Mouse (Mus musculus): Measurements from ENCODE around the gene Nsf.
"Not testable (repeated sequence)": the region's sequence is repeated elsewhere in the genome, so short reads cannot be mapped to it uniquely, and the experiment has no call there.

Nsf gene

DNA sequence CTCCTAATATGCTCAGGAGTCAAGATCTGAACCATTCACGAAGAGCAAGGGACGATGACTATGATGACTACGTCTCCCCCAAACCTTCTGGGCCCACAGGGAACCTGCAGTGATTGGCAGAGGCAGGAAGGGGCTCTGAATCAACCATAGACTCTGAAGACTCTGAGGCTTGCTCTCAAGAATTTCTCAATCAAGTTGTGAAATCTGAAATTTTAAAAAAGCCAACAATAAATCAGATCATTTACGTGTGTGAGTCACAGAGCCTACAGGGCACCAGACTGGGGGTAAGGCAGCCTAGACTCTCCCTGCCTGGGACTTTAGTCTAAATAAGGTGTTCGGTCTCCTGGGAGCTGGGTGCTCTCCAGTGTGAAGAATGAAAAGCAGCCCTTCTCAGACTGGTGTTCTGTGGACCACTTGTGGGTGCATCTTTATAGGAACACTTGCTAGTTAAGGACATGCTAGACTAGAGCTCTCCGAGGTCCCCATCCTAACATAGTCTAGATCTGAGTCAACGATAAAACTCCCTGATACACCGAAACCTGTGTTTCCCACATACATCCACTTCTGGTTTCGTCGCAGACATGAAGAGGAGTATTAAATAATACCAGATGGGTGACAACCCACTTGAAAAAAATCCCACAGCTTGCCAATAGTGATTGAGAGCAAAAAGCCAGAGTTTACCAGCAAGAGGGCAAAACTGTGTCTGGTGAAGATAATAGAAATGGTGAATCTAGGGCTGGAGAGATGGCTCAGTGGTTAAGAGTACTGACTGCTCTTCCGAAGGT, 56.7 kb downstream of the Nsf start:
- no peak for TF ChIP-seq POU5F1 (IDR thresholded peaks at IDR 0.05; ENCODE audit: borderline replicate concordance, low read length)
- TF ChIP-seq NANOG (IDR thresholded peaks at IDR 0.05; ENCODE audit: borderline replicate concordance, low read length), result no peak
- no peak for TF ChIP-seq CTCF (conservative IDR thresholded peaks at IDR 0.05; ENCODE audit: low read length)
- Histone ChIP-seq H3K4me3 (replicated peaks; ENCODE audit: low read length) (no peak overlapping the region), H3K4me1 (replicated peaks; ENCODE audit: low read depth, low read length) (peaks cover 26% of the 10 kb centered on the region), H3K36me3 (ENCODE audit: insufficient read depth, low read length) (peaks cover 34% of the 10 kb centered on the region), H3K27me3 (ENCODE audit: insufficient read depth, low read length) (no peaks in the 10 kb centered on the region), H3K9me3 (ENCODE audit: low read length) (no peaks in the 10 kb centered on the region)

DNA sequence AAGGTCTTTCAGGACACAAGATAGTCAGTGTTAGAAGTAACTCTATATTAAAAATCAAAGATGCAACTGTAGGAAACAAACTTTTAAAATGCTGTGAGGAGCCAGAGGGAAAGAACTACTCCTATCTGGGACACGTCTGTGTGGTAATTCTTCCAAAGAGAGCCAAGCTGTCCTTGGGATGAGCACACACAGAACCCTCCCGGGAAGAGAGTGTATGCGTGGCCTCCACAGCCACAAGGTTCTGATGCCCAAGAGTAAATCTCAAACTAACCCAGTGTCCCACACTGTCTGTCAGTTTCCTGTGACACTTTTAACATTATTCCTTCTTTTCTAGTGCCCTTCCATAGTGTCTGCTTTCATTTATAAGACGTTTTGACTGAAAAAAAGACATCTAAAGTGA, 57.8 kb downstream of the Nsf start:
- peaks cover 24% of the 10 kb centered on the region for H3K4me1 ChIP-seq (replicated peaks; ENCODE audit: low read depth, low read length)
- no peaks in the 10 kb centered on the region for H3K9me3 ChIP-seq (ENCODE audit: low read length)
- H3K27me3 ChIP-seq (ENCODE audit: insufficient read depth, low read length), result no peaks in the 10 kb centered on the region
- peaks cover 31% of the 10 kb centered on the region; the same call in 1 of the 2 replicates for H3K36me3 ChIP-seq (ENCODE audit: insufficient read depth, low read length)
- H3K4me3 ChIP-seq (replicated peaks; ENCODE audit: low read length), result no peak overlapping the region
- TF ChIP-seq POU5F1 (IDR thresholded peaks at IDR 0.05; ENCODE audit: borderline replicate concordance, low read length) (no peak), CTCF (conservative IDR thresholded peaks at IDR 0.05; ENCODE audit: low read length) (no peak), NANOG (IDR thresholded peaks at IDR 0.05; ENCODE audit: borderline replicate concordance, low read length) (no peak)

DNA sequence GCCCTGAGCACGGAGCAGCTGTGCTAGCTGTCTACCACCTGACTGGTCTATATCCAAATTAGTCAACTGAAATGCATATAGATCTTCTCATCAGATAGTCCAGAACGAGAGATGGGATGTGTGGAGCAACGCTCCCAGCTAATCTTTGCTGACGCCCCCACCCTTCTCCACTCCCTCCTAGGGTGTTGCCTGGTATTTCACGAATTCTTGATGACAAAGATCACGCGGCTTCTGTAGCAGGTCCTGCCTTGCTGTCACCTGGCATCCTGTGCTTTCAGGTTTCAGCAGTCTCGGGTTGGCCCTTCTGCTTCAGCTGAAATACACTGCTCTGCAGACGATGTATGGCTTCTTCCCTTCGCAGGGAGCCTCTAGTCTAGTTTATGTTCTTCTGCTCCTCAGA, 61.0 kb downstream of the Nsf start:
- Histone ChIP-seq H3K27me3 (ENCODE audit: insufficient read depth, low read length) (no peaks in the 10 kb centered on the region), H3K36me3 (ENCODE audit: insufficient read depth, low read length) (peaks cover 34% of the 10 kb centered on the region), H3K4me3 (replicated peaks; ENCODE audit: low read length) (no peak overlapping the region), H3K9me3 (ENCODE audit: low read length) (no peaks in the 10 kb centered on the region), H3K4me1 (replicated peaks; ENCODE audit: low read depth, low read length) (peaks cover 23% of the 10 kb centered on the region)
- TF ChIP-seq NANOG (IDR thresholded peaks at IDR 0.05; ENCODE audit: borderline replicate concordance, low read length), result no peak
- no peak for TF ChIP-seq CTCF (conservative IDR thresholded peaks at IDR 0.05; ENCODE audit: low read length)
- TF ChIP-seq POU5F1 (IDR thresholded peaks at IDR 0.05; ENCODE audit: borderline replicate concordance, low read length), result no peak

- no peak overlapping the region for H3K4me3 ChIP-seq (replicated peaks; ENCODE audit: low read length)
- TF ChIP-seq NANOG (IDR thresholded peaks at IDR 0.05; ENCODE audit: borderline replicate concordance, low read length) (no peak), CTCF (conservative IDR thresholded peaks at IDR 0.05; ENCODE audit: low read length) (no peak), POU5F1 (IDR thresholded peaks at IDR 0.05; ENCODE audit: borderline replicate concordance, low read length) (no peak)
- peaks cover 29% of the 10 kb centered on the region for H3K36me3 ChIP-seq (ENCODE audit: insufficient read depth, low read length)
- H3K9me3 ChIP-seq (ENCODE audit: low read length), result no peaks in the 10 kb centered on the region
- peaks cover 29% of the 10 kb centered on the region for H3K4me1 ChIP-seq (replicated peaks; ENCODE audit: low read depth, low read length)
- no peaks in the 10 kb centered on the region for H3K27me3 ChIP-seq (ENCODE audit: insufficient read depth, low read length)
These were observed 62.1 kb downstream of the Nsf start for GRCm38 (mm10) chr11:103891781-103892180.

DNA sequence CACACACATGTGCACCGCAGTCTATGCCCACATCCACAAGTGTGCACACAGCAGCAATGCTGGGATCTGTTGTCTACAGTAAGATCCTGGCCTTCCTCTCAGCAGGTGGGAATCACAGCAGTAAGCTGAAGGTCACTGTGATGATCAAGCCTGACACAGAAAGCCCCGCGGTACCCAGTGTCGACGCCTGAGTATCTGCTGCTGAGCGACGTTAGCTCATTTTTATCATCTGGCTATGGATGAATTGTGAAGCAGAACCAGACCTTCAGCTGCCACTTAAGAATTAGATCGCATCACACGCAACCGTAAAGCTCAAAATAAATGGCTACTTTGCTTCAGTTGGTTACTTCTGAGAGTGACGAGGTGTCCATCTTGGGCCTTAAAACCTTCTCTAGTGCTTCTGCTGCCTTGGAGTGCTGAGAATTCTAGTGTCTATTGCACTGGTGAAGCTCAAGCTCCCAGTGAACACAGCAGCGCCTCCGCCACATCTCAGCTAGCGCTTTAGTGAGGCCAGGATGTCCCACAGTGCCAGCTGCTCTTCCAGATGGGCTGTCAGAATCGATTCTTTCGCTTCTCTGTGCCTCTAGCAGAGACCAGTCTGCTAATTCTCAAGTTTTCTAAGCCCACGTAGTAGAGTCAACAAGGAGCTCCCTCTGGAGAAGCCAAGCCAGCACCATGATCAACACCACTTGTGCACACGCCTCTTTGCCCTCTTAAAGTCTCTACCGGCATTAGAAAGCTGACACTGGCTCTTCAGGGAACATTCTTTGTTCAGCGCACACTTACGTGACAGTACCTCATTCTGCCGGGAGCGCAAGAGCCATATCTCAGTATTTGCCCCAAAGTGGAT, 63.3 kb downstream of the Nsf start:
- Histone ChIP-seq H3K4me3 (replicated peaks; ENCODE audit: low read length) (no peak overlapping the region), H3K36me3 (ENCODE audit: insufficient read depth, low read length) (peaks cover 25% of the 10 kb centered on the region), H3K27me3 (ENCODE audit: insufficient read depth, low read length) (no peaks in the 10 kb centered on the region), H3K9me3 (ENCODE audit: low read length) (no peaks in the 10 kb centered on the region), H3K4me1 (replicated peaks; ENCODE audit: low read depth, low read length) (peaks cover 41% of the 10 kb centered on the region)
- no peak for TF ChIP-seq POU5F1 (IDR thresholded peaks at IDR 0.05; ENCODE audit: borderline replicate concordance, low read length)

GRCm38 (mm10) chr11:103887724-103888410, 66.0 kb downstream of the Nsf start:
- Histone ChIP-seq H3K27me3 (ENCODE audit: insufficient read depth, low read length) (no peaks in the 10 kb centered on the region), H3K4me3 (replicated peaks; ENCODE audit: low read length) (no peak overlapping the region), H3K36me3 (ENCODE audit: insufficient read depth, low read length) (peaks cover 41% of the 10 kb centered on the region), H3K9me3 (ENCODE audit: low read length) (no peaks in the 10 kb centered on the region), H3K4me1 (replicated peaks; ENCODE audit: low read depth, low read length) (peaks cover 46% of the 10 kb centered on the region)
- no peak for TF ChIP-seq NANOG (IDR thresholded peaks at IDR 0.05; ENCODE audit: borderline replicate concordance, low read length)
- TF ChIP-seq CTCF (conservative IDR thresholded peaks at IDR 0.05; ENCODE audit: low read length), result no peak
- no peak for TF ChIP-seq POU5F1 (IDR thresholded peaks at IDR 0.05; ENCODE audit: borderline replicate concordance, low read length)

DNA sequence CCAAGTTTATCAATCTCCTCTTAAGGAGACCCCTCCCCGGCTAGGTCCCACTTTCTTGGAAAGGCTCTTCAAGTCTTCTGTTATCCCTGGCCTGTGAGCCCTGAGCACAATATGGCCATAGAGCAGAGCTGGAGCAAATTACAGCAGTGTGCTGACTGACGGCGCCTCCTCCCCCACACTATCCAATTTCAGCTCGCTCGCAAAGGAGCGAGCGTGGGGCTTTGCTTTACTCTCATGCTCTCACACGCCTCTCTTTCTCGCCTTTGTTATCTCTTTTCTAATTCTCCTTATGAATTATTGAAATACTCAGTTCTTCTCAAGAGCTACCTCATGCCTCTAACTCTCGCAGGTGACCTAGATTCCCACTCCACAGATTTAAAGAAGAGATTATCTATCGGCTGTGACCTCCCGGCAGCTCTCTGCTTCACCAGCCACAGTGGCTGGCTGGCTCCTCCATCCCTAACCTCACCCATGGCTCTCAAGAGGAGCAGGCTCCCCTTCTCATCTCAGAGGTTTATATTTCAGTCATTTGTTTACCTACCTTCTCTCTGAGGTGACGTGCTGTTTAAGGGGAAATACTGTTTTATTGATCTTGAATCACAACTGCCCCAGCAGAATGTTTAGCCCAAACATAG, 69.0 kb downstream of the Nsf start:
- H3K36me3 ChIP-seq (ENCODE audit: insufficient read depth, low read length), result peaks cover 50% of the 10 kb centered on the region
- H3K4me3 ChIP-seq (replicated peaks; ENCODE audit: low read length), result no peak overlapping the region
- peaks cover 42% of the 10 kb centered on the region for H3K4me1 ChIP-seq (replicated peaks; ENCODE audit: low read depth, low read length)
- H3K27me3 ChIP-seq (ENCODE audit: insufficient read depth, low read length), result no peaks in the 10 kb centered on the region
- H3K9me3 ChIP-seq (ENCODE audit: low read length), result no peaks in the 10 kb centered on the region
- no peak for TF ChIP-seq POU5F1 (IDR thresholded peaks at IDR 0.05; ENCODE audit: borderline replicate concordance, low read length)
- TF ChIP-seq NANOG (IDR thresholded peaks at IDR 0.05; ENCODE audit: borderline replicate concordance, low read length), result no peak
- no peak for TF ChIP-seq CTCF (conservative IDR thresholded peaks at IDR 0.05; ENCODE audit: low read length)

DNA sequence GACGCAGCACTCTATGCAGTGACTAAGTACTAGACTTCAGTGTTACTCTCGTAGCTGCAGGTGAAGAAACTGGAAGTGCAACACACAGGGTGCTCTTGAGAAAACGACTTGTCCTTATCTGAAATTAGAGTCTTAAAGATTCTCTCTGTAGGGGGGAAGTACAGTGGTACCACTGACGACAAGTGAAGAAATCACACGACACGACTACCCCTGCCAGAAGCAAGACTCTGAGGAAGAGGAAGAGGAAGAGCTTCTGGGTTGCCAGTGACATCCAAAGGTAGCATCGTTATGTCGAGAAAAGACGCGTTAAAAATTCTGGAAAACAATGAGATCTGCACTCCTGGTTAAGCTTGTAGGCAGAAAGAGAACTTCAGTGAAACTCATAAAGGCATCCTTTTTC, 70.1 kb downstream of the Nsf start:
- H3K9me3 ChIP-seq (ENCODE audit: low read length), result no peaks in the 10 kb centered on the region
- peaks cover 47% of the 10 kb centered on the region for H3K4me1 ChIP-seq (replicated peaks; ENCODE audit: low read depth, low read length)
- TF ChIP-seq POU5F1 (IDR thresholded peaks at IDR 0.05; ENCODE audit: borderline replicate concordance, low read length), result no peak
- TF ChIP-seq NANOG (IDR thresholded peaks at IDR 0.05; ENCODE audit: borderline replicate concordance, low read length), result no peak
- no peak for TF ChIP-seq CTCF (conservative IDR thresholded peaks at IDR 0.05; ENCODE audit: low read length)
- H3K4me3 ChIP-seq (replicated peaks; ENCODE audit: low read length), result no peak overlapping the region
- H3K27me3 ChIP-seq (ENCODE audit: insufficient read depth, low read length), result no peaks in the 10 kb centered on the region
- H3K36me3 ChIP-seq (ENCODE audit: insufficient read depth, low read length), result peaks cover 52% of the 10 kb centered on the region

- H3K4me3 ChIP-seq (replicated peaks; ENCODE audit: low read length); H3K9me3 ChIP-seq (ENCODE audit: low read length); H3K27me3 ChIP-seq (ENCODE audit: insufficient read depth, low read length): not testable (repeated sequence)
- Histone ChIP-seq H3K4me1 (replicated peaks; ENCODE audit: low read depth, low read length) (peaks cover 18% of the 10 kb centered on the region), H3K36me3 (ENCODE audit: insufficient read depth, low read length) (peaks cover 55% of the 10 kb centered on the region)
These were observed 74.4 kb downstream of the Nsf start for GRCm38 (mm10) chr11:103879476-103879875.

Data from E14TG2a.4 (cell line).